Mouse (Mus musculus) adipocyte (in vitro differentiated cells): ENCODE results near the gene Mtrex.

ENCODE experiments used
- DNase-seq: peaks from one replicate; pipeline ENCODE4 v3.0.0-alpha.2; 2016; ENCODE audit warnings: low spot score

The Mtrex gene

DNA sequence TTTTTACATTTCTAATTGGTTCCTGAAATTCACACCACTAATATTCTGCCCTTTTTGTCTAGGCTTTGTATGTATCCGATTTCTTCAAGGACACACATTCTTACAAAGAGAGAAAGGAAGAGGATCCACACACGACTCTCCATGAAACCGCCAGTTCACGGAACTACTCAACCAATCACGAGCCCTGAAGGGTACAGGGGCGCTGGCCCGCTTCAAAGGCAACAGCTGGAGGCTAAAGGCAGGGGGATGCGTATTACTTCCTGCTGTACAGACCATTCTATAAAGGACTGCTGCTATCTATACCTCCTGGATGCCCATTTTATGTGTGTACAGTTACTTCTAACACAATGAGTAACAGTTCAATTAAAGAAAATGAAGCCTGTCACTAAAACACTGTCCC, 59.8 kb downstream of the Mtrex start:
- no peak for DNase-seq

DNA sequence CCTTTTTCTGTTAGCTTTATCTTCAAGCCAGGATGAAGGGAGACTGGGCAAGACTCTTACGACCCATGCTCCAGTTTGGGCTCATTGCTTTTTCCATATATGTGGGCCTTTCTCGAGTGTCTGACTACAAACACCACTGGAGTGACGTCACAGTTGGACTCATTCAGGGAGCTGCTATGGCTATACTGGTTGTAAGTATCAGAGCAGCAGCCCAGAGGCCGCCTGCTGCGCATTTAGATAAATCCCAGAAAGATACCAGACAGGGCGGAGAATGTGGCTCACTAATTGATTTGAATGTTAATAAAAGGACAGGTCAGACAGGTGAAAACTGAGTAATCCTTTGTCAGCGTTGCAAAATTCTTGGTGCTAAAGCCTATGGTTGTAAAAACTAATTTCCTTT, 60.4 kb downstream of the Mtrex start:
- DNase-seq: peak; percentile 11

DNA sequence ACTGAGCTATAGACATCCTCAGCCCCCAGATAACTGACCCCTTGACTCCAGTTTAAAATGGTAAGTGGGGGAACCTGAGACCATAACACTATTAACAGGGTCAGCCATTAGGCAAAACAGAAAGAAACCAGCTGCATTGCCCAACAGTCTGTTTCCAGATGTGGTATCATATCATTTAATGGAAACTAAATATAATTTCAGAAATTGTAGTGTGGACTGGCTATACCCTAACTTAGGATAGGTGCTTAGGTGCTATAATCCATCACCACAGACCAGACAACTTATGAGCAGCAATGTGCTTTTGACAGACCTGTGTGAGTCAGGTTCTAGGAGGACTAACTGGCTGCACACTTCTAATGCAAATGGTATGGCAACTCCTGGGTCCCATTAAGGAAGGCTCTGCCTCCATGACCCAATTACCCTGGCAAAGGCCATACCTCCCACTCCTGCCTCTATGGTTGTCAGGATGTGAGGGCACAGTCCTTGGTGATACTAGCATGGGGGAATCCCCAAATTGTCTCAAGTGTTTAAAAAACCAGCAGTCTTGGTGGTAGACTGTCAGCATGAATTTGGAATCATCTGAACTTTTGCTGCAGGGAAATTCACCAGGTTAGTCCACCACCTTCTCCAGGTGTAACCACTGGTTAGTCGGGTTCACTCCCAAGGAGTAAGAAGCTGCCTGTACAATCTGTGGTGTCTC, 64.1 kb downstream of the Mtrex start:
- peak; percentile 33 for DNase-seq

DNA sequence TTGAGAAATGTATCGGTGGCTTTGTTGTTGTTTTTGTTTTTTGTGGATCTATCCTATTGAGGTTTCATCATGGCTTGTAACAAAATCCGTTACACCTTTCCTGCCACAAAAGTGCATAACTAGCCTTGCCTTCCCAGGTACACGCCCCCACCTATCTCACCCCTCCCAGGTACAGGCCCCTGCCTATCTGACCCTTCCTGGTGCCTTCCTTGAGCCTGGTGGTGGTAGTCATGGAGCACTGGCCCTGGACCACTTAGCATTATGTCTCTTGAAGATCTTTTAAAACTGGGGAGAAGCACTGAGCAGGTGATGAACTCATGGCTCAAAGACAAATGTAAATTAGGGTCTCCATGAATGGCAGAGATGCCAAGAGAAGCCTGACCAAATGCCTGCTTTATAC, 64.9 kb downstream of the Mtrex start:
- DNase-seq: no peak

DNA sequence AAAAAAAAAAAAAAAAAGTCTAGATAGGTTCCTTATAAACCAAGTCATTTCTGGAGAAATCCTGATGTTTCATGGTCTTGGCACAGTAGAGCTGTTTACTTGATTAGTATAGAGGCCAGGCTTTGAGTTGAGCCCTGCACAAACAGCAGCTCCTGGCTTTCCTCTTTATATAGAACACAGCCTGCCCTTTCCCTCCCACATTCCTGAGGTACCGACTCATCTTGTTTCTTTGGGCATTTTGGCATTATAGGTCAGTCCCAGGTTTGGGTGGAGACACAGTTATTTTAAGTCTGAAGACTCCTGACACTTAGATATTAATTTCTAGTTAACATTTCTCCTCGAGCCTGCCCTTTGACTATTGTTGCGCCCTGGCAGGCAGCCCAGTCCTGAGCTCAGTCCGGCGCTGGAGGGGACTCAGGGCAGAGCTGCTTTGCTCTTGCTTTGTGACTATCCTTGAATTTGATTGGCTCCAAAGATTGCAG, 65.3 kb downstream of the Mtrex start:
- peak; percentile 67 for DNase-seq

DNA sequence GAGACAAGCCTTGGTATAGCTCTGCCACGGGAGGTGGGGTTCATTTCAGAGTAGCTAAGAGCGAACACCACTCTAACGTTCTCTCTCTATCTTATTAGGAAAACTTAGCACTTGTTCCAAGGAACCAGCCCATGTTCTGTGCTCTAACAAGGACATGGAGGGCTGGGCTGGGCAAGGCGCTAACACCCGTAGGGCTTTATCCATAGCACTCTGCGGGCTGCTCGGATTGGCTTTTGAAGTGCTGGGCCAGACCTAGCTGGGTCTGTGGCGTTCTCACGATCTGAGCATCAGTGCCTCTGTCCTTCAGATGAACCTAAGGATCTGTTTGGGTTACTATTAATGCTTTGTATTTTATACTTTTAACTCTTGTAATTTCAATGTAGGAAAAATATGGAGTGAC, 66.3 kb downstream of the Mtrex start:
- DNase-seq: no peak

DNA sequence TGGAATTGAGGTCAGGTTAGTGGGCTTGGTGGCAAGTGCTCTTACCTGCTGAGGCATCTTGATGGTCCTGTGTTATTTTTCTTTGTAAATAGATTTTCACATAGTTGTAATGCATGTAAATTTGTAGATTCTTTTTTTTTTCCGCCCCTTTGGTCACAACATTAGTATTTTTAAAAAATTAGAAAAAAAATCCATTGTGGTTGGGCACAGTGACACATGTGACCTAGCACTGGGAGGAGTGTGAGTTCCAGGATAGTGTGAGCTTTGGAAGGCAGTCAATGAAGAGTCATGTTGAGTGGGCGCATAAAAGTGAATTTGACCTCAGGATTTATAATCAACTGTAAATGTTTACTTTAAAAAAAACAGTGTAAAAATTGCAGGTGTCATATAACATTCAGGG, 66.8 kb downstream of the Mtrex start:
- DNase-seq: no peak

DNA sequence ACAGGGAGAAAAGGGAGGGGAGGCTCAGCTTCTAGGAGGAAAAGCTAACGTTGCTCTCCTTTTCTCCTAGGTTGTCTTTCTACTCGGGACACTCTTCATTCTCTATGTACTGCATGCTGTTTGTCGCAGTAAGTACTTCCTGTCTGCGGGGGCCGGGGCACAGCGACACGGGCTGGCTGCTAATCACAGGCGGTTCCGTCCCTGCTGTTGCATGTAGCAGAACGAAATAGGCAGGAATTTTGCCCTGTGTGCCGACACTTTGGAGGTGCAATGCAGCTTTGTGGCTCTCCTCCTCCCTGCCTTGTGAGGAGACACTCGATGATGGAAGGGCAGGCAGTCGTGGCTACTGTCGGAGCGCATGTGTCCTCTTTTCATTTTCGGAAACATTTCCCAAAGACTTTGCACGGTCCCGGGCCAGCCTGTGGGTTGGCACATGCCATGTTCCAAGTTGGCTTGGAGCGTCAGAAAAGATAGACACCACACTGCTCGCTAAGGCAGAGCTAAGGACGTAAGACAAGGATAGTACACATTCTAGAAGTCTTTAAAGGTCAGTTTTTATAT, 67.5 kb downstream of the Mtrex start:
- DNase-seq: no peak

DNA sequence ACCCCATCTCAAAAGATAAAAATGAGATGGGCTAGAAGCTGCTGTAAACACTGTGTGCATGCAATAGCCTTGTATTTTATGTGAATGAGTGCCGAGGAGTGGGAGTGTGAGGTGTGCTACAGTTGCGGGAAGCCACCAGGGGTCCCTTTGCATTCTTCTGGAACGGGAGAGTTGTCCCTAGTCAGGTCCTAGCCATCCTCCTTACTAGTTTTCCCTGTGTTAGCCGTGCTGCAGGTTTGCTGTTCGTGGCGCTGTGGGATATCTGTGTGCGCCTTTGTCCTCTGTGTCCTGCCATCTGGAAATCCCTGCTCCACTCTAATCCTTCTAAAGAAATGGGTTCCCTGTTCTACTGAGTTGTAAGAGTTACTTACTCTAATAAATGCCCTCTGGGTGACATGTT, 69.3 kb downstream of the Mtrex start:
- no peak for DNase-seq

DNA sequence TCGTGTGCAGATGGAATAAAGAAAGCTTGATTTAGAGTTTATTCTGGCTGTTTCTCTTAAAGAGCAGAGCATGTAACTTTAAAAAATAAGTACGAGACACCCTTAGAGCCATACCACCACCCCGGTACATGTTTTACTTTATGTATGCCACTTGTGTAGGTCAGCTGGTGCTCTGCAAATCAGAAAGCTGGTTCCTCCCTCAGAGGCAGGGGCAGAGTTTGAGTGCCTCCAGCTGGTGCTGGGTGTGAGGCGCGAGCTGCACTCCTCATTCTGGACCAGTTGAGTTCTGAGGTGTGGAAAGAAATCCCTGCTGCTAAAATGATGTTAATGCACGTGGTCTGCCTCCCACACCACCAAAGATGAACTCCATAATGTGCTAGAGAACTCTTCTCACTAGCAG, 72.8 kb downstream of the Mtrex start:
- DNase-seq: no peak

DNA sequence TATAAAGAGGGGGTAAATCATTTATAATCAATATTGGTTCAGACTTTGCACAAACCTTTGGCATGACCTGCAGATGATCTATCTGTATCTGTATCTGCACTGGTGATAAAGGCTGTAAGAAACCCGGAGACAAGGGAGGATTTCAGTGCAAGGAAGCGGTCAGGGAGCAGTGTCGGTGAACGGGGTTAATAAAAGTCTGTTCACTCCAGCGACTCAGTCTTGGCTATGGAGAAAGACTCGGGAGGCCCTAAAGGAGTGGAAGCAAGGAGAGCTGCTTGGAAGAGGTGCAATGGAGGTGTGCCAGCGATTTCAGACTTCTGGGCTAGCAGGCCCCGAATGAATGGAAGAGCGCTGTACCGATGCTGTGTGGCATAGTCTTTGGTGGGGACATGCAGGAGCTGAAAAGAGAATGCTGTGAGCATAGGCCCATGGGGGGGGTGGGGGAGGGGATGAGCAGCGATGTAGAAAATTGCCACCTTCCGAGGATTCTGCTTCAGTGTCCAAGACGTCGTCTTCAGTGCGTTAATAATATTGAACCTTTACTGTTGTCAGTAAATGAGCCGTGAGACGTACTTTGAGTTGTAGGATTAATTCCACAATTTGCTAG, 73.4 kb downstream of the Mtrex start:
- no peak for DNase-seq

DNA sequence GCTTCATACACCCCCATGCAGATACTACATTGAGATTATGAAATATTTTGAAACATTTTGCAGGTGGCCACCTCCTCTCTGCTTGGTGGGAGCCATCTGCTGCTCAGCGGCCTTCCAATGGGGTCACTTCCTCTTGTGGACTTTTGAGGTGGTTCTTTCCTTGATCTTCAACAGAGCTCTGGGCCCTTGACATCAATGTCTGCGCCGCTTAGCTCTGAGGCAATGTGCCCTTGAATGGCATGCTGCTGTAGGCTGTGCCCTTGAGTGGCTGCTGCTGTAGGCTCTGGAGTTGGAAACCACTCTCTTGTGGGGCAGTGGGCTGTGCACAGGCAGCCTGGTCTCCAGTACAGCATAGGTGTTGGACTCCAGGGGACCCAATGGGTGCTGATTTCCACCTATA, 81.3 kb downstream of the Mtrex start:
- DNase-seq: no peak

DNA sequence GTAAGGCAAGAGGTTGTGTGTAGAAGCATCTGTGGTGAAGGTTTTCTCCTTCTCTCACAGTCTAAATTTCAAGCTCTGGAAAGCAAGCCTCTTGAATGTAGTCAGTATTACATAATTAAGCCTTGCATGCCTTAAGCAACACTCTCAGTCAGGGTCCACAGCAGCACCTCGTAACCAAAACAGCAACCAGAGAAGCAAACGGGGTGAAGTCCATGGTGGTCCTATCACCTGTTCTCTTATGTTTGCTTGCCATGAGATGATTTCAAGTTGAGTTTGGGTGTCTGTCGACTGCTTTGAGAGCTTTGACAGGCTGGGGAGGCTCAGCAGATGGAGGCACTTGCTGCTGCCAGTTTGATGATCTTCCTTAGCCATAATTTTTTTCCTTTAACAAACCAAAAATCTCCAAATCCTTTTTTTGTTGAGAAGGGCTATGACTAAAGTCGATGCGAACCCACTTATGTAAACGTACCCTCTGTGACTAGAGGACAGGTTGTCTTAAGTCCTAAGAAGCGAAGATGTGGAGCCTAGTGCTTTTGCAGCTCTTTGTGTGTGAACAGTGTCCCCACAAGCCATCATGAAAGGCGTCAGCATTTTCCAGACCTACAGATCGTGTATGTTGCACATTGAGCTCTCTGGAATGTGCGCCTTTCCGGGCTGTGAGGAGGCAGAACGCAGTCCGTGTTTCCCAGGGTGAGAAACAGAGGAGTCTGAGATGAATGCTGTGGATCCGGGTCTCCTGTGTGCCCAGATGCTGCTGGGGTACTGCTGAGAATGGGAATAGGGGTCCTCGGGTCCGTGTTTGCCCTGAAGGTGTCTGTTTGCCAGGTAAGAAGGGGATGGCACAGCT, 86.7 kb downstream of the Mtrex start:
- no peak for DNase-seq

DNA sequence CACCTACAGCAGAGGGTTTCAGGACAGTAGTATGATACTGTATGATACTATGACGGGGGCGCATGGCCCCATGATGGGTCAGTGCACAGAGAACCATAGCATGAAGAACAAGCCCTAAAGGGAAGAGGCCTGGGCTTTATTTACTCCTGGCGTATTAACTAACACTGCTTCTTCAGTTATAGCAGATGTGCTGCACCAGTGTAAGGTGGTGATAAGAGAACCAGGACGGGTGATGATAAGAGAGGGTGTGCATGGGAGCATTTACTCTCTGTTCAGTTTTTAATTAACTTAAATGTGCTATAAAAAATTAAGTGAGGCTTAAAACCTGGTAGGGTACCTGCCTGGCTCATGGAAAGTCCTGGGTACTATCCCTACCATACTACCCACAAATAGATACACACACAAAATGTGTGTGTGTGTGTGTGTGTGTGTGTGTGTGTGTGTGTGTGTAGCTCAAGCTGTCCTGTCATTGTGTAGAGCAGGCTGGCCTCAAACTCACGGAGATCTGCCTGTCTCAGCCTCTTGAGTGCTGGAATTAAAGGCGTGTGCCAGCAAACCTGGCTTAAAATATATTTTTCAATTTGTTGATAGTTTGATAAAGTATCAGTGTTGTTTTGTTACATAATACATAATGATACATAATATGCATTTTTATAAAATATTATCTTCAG, 88.5 kb downstream of the Mtrex start:
- DNase-seq: no peak

DNA sequence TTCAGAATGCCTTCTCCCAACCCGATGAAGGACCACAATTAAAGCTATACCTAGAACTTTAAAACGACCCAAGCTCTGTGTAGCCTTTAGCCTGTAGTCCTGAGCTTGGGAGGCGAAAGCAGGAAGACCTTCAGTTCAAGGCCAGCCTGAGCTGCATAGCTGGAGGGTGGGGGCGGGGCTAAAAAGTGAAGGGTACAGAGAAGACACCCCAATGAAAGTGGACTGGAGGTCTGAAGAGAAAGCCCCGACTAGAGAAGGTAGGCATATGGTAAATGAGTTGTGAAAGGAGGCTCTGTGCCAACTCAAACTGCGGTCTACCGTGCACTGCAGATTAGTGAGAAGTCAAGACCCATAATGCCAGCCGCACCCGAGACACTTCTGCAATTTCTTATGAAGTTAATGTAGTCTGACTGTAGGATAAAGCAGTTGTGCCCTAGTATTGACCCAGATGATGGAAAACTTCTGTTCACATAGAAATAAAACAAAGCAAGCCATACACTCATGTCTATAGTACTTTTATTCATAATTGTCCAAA, 89.5 kb downstream of the Mtrex start:
- DNase-seq: no peak

DNA sequence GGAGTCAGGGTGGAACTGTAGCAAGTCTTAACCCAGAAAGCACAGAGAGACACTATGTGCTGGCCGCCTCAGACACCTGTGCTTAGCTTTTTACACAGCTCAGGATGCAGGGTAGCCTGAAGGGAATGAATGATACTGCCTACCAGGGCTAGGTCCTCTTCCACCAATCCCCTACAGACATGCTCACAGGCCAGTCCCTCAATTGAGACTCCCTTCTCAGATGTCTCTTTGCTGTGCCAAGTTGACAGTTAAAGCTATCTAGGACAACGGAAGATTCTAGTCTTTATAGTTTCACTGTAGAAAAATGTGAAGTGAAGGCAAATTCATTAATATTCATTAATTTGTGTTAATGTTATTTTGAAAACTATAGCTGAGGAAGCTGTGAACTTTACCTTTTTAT, 90.2 kb downstream of the Mtrex start:
- DNase-seq: no peak

DNA sequence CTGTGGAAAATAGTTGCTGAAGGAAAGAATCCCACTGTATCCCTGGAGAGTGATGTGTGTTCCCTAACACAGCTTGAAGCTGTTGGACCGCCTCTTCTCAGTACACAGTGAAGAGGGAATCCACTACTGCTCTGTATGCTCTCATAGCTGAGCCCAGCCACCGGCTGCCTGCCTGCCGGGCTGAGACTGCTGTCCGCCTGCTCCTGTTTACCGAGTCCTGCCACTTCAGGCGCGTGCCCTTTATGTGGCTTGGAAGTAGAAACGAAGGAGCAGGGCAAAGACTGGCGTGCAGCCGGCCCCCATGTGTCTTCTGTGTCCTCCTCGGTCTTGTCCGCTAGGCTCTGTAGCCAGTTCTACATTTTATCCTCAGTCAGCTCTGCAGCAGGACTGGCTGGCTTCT, 92.1 kb downstream of the Mtrex start:
- DNase-seq: no peak

DNA sequence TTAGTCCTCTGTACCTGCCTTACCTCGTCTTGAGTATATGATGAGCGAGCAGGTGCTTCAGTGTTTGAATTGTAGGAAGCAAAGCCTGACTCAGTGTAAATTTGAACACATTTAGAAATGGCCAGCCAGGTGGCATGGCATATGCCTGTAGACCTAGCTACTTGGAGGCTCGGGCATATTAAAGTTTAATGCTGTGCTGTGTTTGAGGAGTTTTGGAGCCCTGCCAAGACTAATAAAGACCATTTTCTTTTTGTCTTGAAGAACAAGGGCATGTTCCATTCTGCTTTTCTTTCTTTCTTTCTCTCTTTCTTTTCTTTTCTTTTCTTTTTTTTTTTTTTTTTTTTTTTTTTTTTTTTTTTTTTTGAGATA, 93.3 kb downstream of the Mtrex start:
- DNase-seq: no peak

DNA sequence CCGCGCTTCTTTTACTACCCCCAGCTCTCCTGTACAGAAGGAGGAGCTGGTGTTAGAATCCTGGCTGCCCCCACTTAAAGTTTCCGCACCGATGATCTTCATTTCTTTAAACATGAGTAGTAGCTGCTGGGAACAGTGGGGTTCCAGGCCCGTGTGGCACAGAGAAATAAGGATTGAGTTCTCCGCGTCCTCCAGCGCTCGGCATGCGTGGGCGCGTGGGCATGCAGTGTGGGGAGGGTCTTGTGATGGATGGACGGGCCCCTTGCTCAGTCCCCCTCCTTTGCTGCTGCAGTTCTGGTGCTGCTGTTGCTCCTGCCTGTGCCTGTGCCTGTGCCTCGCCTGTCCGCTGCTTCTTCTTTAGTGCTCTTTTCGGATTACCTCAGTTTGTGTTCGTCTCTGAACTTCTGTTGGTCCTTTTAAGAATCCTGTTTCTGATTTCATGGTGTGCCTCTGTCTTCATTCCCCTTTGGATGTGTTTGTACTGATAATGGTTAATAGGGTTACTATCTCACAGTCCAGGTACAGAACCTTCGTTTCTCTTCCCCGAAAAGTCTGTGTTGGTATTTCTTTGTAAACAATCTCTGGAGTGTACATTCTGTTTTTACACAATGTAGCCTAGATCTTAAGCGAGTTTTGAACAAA, 93.8 kb downstream of the Mtrex start:
- DNase-seq: no peak

DNA sequence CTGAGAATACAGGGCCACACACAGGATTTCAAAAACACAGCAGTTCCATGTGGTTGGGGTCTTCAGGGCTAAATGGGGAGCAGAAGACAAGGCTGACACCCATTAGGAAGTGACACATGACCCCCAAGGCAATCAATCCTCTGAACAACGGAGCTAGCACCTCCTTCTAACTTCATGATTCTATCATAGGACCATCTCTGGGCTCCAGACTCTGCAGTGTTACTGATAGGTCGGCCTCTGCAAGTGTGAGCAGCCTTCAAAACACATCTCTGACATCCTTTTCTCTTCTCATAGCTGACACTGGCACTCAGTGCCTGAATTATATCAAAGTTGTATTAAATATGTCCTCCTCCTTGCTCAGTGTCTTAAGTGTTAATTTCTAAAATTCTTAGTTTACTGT, 94.6 kb downstream of the Mtrex start:
- DNase-seq: no peak

DNA sequence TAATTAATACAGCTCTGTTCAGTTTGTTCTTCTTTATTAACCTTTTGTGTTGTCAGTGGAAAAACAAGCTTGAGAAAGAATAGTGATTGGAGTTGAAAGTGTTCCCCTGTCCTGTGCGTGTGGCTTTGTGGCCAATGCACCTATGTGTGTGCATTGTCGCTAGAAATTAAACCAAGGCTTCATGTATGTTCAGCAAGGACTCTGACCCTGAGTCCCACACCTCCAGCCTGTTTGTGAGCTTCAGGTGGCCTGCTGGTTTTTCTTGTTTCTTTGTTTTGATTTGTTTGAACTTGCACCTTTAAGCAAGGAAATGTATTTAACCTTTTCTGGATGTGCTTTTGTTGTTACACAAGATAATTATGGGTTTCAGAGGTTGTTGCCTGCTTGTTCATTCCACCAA, 97.6 kb downstream of the Mtrex start:
- no peak for DNase-seq

DNA sequence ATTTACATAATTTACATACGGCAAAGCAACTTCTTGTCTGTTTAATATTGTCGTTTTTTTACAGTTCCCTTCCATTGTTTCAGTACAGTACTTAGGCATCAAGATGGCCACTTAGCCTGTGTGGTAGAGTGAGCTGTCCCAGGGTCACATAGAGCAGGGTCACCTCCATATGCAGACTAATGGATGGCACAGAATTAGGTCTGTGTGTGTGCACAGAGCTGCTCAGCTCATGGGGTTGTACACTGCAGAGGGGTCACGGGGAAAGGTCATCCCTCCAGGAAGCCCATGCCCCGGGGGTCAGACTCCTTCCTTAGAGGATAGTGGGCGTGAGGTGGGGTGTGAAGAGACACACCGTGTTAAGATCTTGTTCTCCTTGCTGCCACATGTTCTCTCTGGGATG, 101.7 kb downstream of the Mtrex start:
- no peak for DNase-seq
